Mouse (Mus musculus): ENCODE results near the gene Mutyh. TPM values are rescaled to one million over a fixed set of nuclear protein-coding genes. Genes with fewer than 3 reads are reported as not detected.

Mutyh gene
- polyA plus RNA-seq, 1 experiment from 2014 or later, result 12.0 TPM

DNA sequence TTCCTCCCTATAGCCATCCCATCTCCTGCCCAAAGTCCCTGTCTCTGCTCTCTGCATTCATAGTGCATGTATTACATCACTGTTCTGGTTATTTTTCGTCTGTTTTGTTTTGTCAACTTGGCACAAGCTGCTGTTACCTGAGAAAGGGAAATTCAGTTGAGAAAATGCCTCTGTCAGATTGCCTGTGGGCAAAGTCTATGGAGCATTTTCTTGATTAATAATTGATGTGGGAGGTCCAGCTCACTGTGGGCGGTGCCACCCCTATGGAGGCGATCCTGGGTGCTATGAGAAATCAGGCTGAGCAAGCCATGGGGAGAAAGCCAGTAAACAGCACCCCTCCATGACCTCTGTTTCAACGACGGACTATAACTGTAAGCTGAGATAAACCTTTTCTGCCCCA, 52.2 kb downstream of the Mutyh start:
- no peak overlapping the region for H3K4me2 ChIP-seq
- no peak overlapping the region for H3K4me3 ChIP-seq (ENCODE audit: low read depth, low read length)
- no peaks in the 10 kb centered on the region for H3K4me1 ChIP-seq (ENCODE audit: control insufficient read depth, insufficient read depth, low read length)
- H3K9me3 ChIP-seq (replicated peaks; ENCODE audit: control insufficient read depth, low read length), result no peaks in the 10 kb centered on the region
- 71% methylated on average over 5 of the region's 5 CpGs for WGBS (ENCODE audit: insufficient replicate concordance)
- no peaks in the 10 kb centered on the region for H3K36me3 ChIP-seq (ENCODE audit: control insufficient read depth, insufficient read depth, low read length)
- no peaks in the 10 kb centered on the region for H3K27me3 ChIP-seq (ENCODE audit: control insufficient read depth, insufficient read depth, low read length)
- H3K27ac ChIP-seq (ENCODE audit: low read depth, low read length), result no peak overlapping the region
- no peak overlapping the region for H3K9ac ChIP-seq (ENCODE audit: low read depth, low read length)
- no peak for ATAC-seq (replicated peaks; ENCODE audit: insufficient number of reproducible peaks, low FRiP score, low TSS enrichment)

DNA sequence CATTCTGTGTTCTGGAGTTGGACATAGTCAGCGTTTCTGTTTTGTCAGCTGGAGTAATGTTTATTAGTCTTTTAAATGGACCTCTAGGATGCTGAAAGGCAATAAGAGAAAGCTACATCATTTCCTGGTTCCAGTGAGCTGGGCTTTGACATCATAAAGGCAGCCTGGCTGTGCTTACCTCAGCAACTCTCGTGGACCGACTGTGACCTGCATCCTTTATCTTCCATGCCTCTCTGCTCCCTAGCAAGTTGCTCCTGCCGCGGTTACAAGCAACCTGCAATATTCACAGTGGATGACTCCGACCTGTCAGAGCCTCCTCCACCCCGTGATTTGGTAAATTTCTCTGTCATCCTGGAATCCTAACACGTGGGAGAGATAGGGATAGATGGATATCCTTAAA, 54.5 kb downstream of the Mutyh start:
- ATAC-seq (replicated peaks; ENCODE audit: insufficient number of reproducible peaks, low FRiP score, low TSS enrichment), result no peak
- Histone ChIP-seq H3K27me3 (ENCODE audit: control insufficient read depth, insufficient read depth, low read length) (no peaks in the 10 kb centered on the region), H3K27ac (ENCODE audit: low read depth, low read length) (no peak overlapping the region), H3K9me3 (replicated peaks; ENCODE audit: control insufficient read depth, low read length) (no peaks in the 10 kb centered on the region), H3K36me3 (ENCODE audit: control insufficient read depth, insufficient read depth, low read length) (no peaks in the 10 kb centered on the region), H3K4me1 (ENCODE audit: control insufficient read depth, insufficient read depth, low read length) (no peaks in the 10 kb centered on the region), H3K4me2 (no peak overlapping the region), H3K9ac (ENCODE audit: low read depth, low read length) (no peak overlapping the region), H3K4me3 (ENCODE audit: low read depth, low read length) (no peak overlapping the region)
- WGBS (ENCODE audit: insufficient replicate concordance), result 61% methylated on average over 8 of the region's 8 CpGs

Other genes with a start within 250 kb of the Mutyh start
- 2.3 and 3.3 TPM in 2 replicates for gene Ccdc17, start 211.1 kb upstream of the Mutyh start, polyA plus RNA-seq (2014; fragmentation: Nextera tagmentation; extraction: Ambion mirVana)
- 135 TPM in 2 replicates for gene Nasp, start 179.8 kb upstream of the Mutyh start, polyA plus RNA-seq (2014; fragmentation: Nextera tagmentation; extraction: Ambion mirVana)
- gene Akr1a1, start 156.0 kb upstream of the Mutyh start, polyA plus RNA-seq (2014; fragmentation: Nextera tagmentation; extraction: Ambion mirVana), result 645 and 676 TPM in 2 replicates
- 1,014 and 1,024 TPM in 2 replicates for gene Prdx1, start 122.2 kb upstream of the Mutyh start, polyA plus RNA-seq (2014; fragmentation: Nextera tagmentation; extraction: Ambion mirVana)
- 25.5 and 29.1 TPM in 2 replicates for gene Mmachc, start 99.3 kb upstream of the Mutyh start, polyA plus RNA-seq (2014; fragmentation: Nextera tagmentation; extraction: Ambion mirVana)
- gene Ccdc163, start 99.2 kb upstream of the Mutyh start, polyA plus RNA-seq (2014; fragmentation: Nextera tagmentation; extraction: Ambion mirVana), result 16.3 and 21.0 TPM in 2 replicates
- gene Tesk2, start 86.8 kb upstream of the Mutyh start, polyA plus RNA-seq (2014; fragmentation: Nextera tagmentation; extraction: Ambion mirVana), result 3.2 and 4.6 TPM in 2 replicates
- 21.5 and 25.1 TPM in 2 replicates for gene Toe1, start 83 bp upstream of the Mutyh start, polyA plus RNA-seq (2014; fragmentation: Nextera tagmentation; extraction: Ambion mirVana)
- 0.84 and 1.1 TPM in 2 replicates for gene Hpdl, start 14.0 kb downstream of the Mutyh start, polyA plus RNA-seq (2014; fragmentation: Nextera tagmentation; extraction: Ambion mirVana)
- gene Zswim5, start 69.7 kb downstream of the Mutyh start, polyA plus RNA-seq (2014; fragmentation: Nextera tagmentation; extraction: Ambion mirVana), result 0.86 and 1.2 TPM in 2 replicates
- gene Urod, start 186.7 kb downstream of the Mutyh start, polyA plus RNA-seq (2014; fragmentation: Nextera tagmentation; extraction: Ambion mirVana), result 123 and 140 TPM in 2 replicates
- 4.3 and 6.4 TPM in 2 replicates for gene Hectd3, start 187.6 kb downstream of the Mutyh start, polyA plus RNA-seq (2014; fragmentation: Nextera tagmentation; extraction: Ambion mirVana)
- gene Eif2b3, start 211.7 kb downstream of the Mutyh start, polyA plus RNA-seq (2014; fragmentation: Nextera tagmentation; extraction: Ambion mirVana), result 34.1 and 36.9 TPM in 2 replicates